10 mouse cellular contexts compared by ENCODE assay signal in genomic region chrX:8832043-8832442, GRCm38 (mm10). TPM values are rescaled to one million over a fixed set of nuclear protein-coding genes. Genes with fewer than 3 reads are reported as not detected.
A peak's percentile ranks its signal among the peaks of the same experiment; 100 is the strongest.
DNase-seq lines count a peak whose midpoint lies in the region; ATAC-seq lines count a peak whose summit lies in the region.
"Had no signal": no experiment of that assay in that cellular context is flagged by ENCODE, and none has a peak within 500 bp of the region (broad histone marks: within the 10 kb centered on the region; RNA-seq: fewer than 3 reads in every experiment).

No protein-coding gene starts in this region.

- no peak for ATAC-seq in heart, embryonic 11.5 days (replicated peaks; ENCODE audit: insufficient number of reproducible peaks, low FRiP score, low TSS enrichment)
- no peak for ATAC-seq in megakaryocyte-erythroid progenitor cell, adult 5-6 weeks (replicated peaks; ENCODE audit: low FRiP score, low TSS enrichment, poor library complexity, severe bottlenecking)

- DNase-seq in heart, adult 18-20 months, result peak; percentile 4 to 63
- DNase-seq in ES-CJ7 (ENCODE audit: low read depth, low spot score), result peak; percentile 19
- DNase-seq in cerebellum, adult 9-10 months, result peak; percentile 48
- DNase-seq in gastrocnemius, postnatal 4 days (ENCODE audit: low spot score in 2 of 2), result peak; percentile 19 to 29
- DNase-seq in left cerebral cortex, adult 18-20 months (ENCODE audit: low spot score in 2 of 2), result peak; percentile 67 to 69
- peak; percentile 0 for DNase-seq in naive thymus-derived CD4-positive, alpha-beta T cell, adult 2 months (ENCODE audit: low read depth)

- no peaks in the 10 kb centered on the region for H3K27me3 ChIP-seq in heart, embryonic 11.5 days (ENCODE audit: control insufficient read depth, insufficient read depth, low read length)

- no peak overlapping the region for H3K27ac ChIP-seq in heart, embryonic 11.5 days (ENCODE audit: low read depth, low read length)

- no peaks in the 10 kb centered on the region for H3K9me3 ChIP-seq in heart, embryonic 11.5 days (replicated peaks; ENCODE audit: control insufficient read depth, low read length)

- no peaks in the 10 kb centered on the region for H3K36me3 ChIP-seq in heart, embryonic 11.5 days (ENCODE audit: control insufficient read depth, insufficient read depth, low read length)

- no peak overlapping the region for H3K4me3 ChIP-seq in heart, embryonic 11.5 days (ENCODE audit: low read depth, low read length)

- H3K4me1 ChIP-seq in heart, embryonic 11.5 days (ENCODE audit: control insufficient read depth, insufficient read depth, low read length), result no peaks in the 10 kb centered on the region

- H3K9ac ChIP-seq in heart, embryonic 11.5 days (ENCODE audit: low read depth, low read length), result no peak overlapping the region

- no peak overlapping the region for H3K4me2 ChIP-seq in heart, embryonic 11.5 days

RNA-seq across cellular contexts. Expression of gene Gm6592, which starts 11.8 kb away (rescaled TPM):
- not detected for total RNA-seq in heart, adult 18-20 months (2021)
- polyA plus RNA-seq in heart, embryonic 11.5 days (2014; fragmentation: Nextera tagmentation; extraction: Ambion mirVana), result not detected in 2 replicates
- total RNA-seq in gastrocnemius, postnatal 4 days (2021), result not detected
- total RNA-seq in left cerebral cortex, adult 18-20 months (2021), result not detected
- not detected in 2 replicates for total RNA-seq in megakaryocyte-erythroid progenitor cell, adult 5-6 weeks (2014; fragmentation: Nextera tagmentation)
- total RNA-seq in megakaryocyte-erythroid progenitor cell, adult 5-6 weeks (2017), result not detected in 2 replicates
- polyA plus RNA-seq: large intestine, adult 2 months; spleen, adult 2 months had no signal

RNA-seq across cellular contexts. Expression of gene Ssxb5, which starts 28.6 kb away (rescaled TPM):
- not detected for total RNA-seq in heart, adult 18-20 months (2021)
- polyA plus RNA-seq in heart, embryonic 11.5 days (2014; fragmentation: Nextera tagmentation; extraction: Ambion mirVana), result not detected in 2 replicates
- total RNA-seq in gastrocnemius, postnatal 4 days (2021), result not detected
- total RNA-seq in left cerebral cortex, adult 18-20 months (2021), result not detected
- not detected in 2 replicates for total RNA-seq in megakaryocyte-erythroid progenitor cell, adult 5-6 weeks (2014; fragmentation: Nextera tagmentation)
- total RNA-seq in megakaryocyte-erythroid progenitor cell, adult 5-6 weeks (2017), result not detected in 2 replicates
- polyA plus RNA-seq: large intestine, adult 2 months; spleen, adult 2 months had no signal

RNA-seq across cellular contexts. Expression of gene Gm5751, which starts 42.0 kb away (rescaled TPM):
- total RNA-seq in heart, adult 18-20 months (2021), result not detected
- not detected in 2 replicates for polyA plus RNA-seq in heart, embryonic 11.5 days (2014; fragmentation: Nextera tagmentation; extraction: Ambion mirVana)
- not detected for total RNA-seq in gastrocnemius, postnatal 4 days (2021)
- total RNA-seq in left cerebral cortex, adult 18-20 months (2021), result not detected
- not detected in 2 replicates for total RNA-seq in megakaryocyte-erythroid progenitor cell, adult 5-6 weeks (2014; fragmentation: Nextera tagmentation)
- not detected in 2 replicates for total RNA-seq in megakaryocyte-erythroid progenitor cell, adult 5-6 weeks (2017)
- polyA plus RNA-seq: large intestine, adult 2 months; spleen, adult 2 months had no signal

Comparison
In these comparisons a context has a peak if more than half of its experiments do, and no peak if none do; other contexts are left out.
1. DNase-seq: peak in every context shown above with its lines; median percentile 68 in left cerebral cortex, adult 18-20 months; 48 in cerebellum, adult 9-10 months; 34 in heart, adult 18-20 months; 24 in gastrocnemius, postnatal 4 days; 19 in ES-CJ7; 0 in naive thymus-derived CD4-positive, alpha-beta T cell, adult 2 months.